Mouse (Mus musculus): ENCODE measurements around the gene Ppef1. TPM values are rescaled to one million over a fixed set of nuclear protein-coding genes. Genes with fewer than 3 reads are reported as not detected.

The Ppef1 gene
- polyA plus RNA-seq, 1 experiment, result not detected

GRCm38 (mm10) chrX:160590147-160590546 is 145.4 kb downstream of the Ppef1 start:
- DNase-seq, result no peak
- no peak overlapping the region for H3K4me3 ChIP-seq (ENCODE audit: control insufficient read depth, insufficient read depth, low read length)
- H3K27ac ChIP-seq (ENCODE audit: control insufficient read depth, insufficient read depth, low read length), result no peak overlapping the region
- no peak for TF ChIP-seq CTCF (IDR thresholded peaks at IDR 0.05; ENCODE audit: borderline replicate concordance, control insufficient read depth, extremely low read depth, insufficient read depth, low read length, poor library complexity)
- no peak for TF ChIP-seq POLR2A (IDR thresholded peaks at IDR 0.05; ENCODE audit: control insufficient read depth, extremely low read depth, insufficient read depth, low read length, poor library complexity)
- 97% methylated on average over 7 of the region's 7 CpGs for WGBS
- no peaks in the 10 kb centered on the region for H3K36me3 ChIP-seq (ENCODE audit: control insufficient read depth, insufficient read depth, low read length)
- H3K27me3 ChIP-seq (ENCODE audit: control insufficient read depth, insufficient read depth, low read length), result no peaks in the 10 kb centered on the region
- H3K4me1 ChIP-seq (replicated peaks; ENCODE audit: control insufficient read depth, insufficient read depth, low read length), result no peaks in the 10 kb centered on the region

- 96% methylated on average over 4 of the region's 4 CpGs for WGBS
- Histone ChIP-seq H3K4me1 (replicated peaks; ENCODE audit: control insufficient read depth, insufficient read depth, low read length) (no peaks in the 10 kb centered on the region), H3K36me3 (ENCODE audit: control insufficient read depth, insufficient read depth, low read length) (no peaks in the 10 kb centered on the region), H3K27ac (ENCODE audit: control insufficient read depth, insufficient read depth, low read length) (no peak overlapping the region), H3K4me3 (ENCODE audit: control insufficient read depth, insufficient read depth, low read length) (no peak overlapping the region), H3K27me3 (ENCODE audit: control insufficient read depth, insufficient read depth, low read length) (no peaks in the 10 kb centered on the region)
- TF ChIP-seq POLR2A (IDR thresholded peaks at IDR 0.05; ENCODE audit: control insufficient read depth, extremely low read depth, insufficient read depth, low read length, poor library complexity), result no peak
- no peak for TF ChIP-seq CTCF (IDR thresholded peaks at IDR 0.05; ENCODE audit: borderline replicate concordance, control insufficient read depth, extremely low read depth, insufficient read depth, low read length, poor library complexity)
- DNase-seq, result no peak
Observed at GRCm38 (mm10) chrX:160588523-160588922, 147.0 kb downstream of the Ppef1 start.

DNA sequence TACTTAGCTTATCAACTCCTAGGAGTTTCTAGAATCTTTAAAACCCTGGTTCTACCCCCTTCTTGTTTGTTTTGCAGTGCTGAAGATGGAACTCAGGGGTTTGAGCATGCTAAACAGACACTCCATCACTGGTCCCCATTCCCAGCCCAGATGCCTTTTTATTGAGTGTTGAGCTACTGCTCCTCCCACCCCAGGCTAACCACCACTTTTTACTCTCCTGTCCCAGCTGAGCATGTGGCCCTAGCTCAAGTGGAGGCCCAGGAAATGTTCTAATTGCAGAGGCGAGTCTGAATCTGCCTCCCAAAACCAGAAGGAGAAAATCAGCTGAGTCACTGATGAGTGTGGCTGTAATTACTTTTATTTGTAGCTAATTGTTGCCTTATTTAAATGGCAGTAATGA is 150.5 kb downstream of the Ppef1 start:
- H3K4me3 ChIP-seq (ENCODE audit: control insufficient read depth, insufficient read depth, low read length), result no peak overlapping the region
- H3K4me1 ChIP-seq (replicated peaks; ENCODE audit: control insufficient read depth, insufficient read depth, low read length), result no peaks in the 10 kb centered on the region
- TF ChIP-seq POLR2A (IDR thresholded peaks at IDR 0.05; ENCODE audit: control insufficient read depth, extremely low read depth, insufficient read depth, low read length, poor library complexity), result no peak
- TF ChIP-seq CTCF (IDR thresholded peaks at IDR 0.05; ENCODE audit: borderline replicate concordance, control insufficient read depth, extremely low read depth, insufficient read depth, low read length, poor library complexity), result no peak
- no peaks in the 10 kb centered on the region for H3K36me3 ChIP-seq (ENCODE audit: control insufficient read depth, insufficient read depth, low read length)
- 79% methylated on average over 1 of the region's 1 CpGs for WGBS
- no peak overlapping the region for H3K27ac ChIP-seq (ENCODE audit: control insufficient read depth, insufficient read depth, low read length)
- no peaks in the 10 kb centered on the region for H3K27me3 ChIP-seq (ENCODE audit: control insufficient read depth, insufficient read depth, low read length)
- DNase-seq, result no peak

- Histone ChIP-seq H3K27ac (ENCODE audit: control insufficient read depth, insufficient read depth, low read length) (no peak overlapping the region), H3K4me1 (replicated peaks; ENCODE audit: control insufficient read depth, insufficient read depth, low read length) (no peaks in the 10 kb centered on the region)
- 100% methylated on average over 4 of the region's 4 CpGs for WGBS
Observed at GRCm38 (mm10) chrX:160584148-160584838, 151.3 kb downstream of the Ppef1 start.

DNA sequence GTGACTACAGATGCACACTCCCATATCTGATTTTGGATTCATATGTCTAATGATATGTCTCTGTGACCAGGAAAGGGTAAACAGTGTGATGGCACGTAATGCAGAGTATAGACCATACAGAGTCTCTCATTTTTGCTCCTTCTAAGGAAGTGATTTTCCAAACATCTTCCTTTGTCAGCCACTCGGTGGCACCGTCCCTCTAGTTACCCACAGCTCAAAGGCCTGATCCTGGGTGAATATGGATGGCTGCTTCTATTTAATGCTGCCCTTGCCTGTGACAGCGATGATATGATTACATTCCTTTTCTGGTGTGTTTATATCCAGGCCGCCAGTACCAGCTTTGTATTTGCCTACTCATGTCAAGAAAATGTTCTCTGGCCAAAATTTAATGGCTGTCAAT is 152.0 kb downstream of the Ppef1 start:
- Histone ChIP-seq H3K27me3 (ENCODE audit: control insufficient read depth, insufficient read depth, low read length) (no peaks in the 10 kb centered on the region), H3K36me3 (ENCODE audit: control insufficient read depth, insufficient read depth, low read length) (no peaks in the 10 kb centered on the region), H3K4me1 (replicated peaks; ENCODE audit: control insufficient read depth, insufficient read depth, low read length) (no peaks in the 10 kb centered on the region), H3K4me3 (ENCODE audit: control insufficient read depth, insufficient read depth, low read length) (no peak overlapping the region), H3K27ac (ENCODE audit: control insufficient read depth, insufficient read depth, low read length) (no peak overlapping the region)
- 92% methylated on average over 5 of the region's 5 CpGs for WGBS
- DNase-seq, result no peak
- TF ChIP-seq CTCF (IDR thresholded peaks at IDR 0.05; ENCODE audit: borderline replicate concordance, control insufficient read depth, extremely low read depth, insufficient read depth, low read length, poor library complexity) (no peak), POLR2A (IDR thresholded peaks at IDR 0.05; ENCODE audit: control insufficient read depth, extremely low read depth, insufficient read depth, low read length, poor library complexity) (no peak)

More at GRCm38 (mm10) chrX:160584148-160584838, 151.3 kb downstream of the Ppef1 start:
- H3K4me3 ChIP-seq (ENCODE audit: control insufficient read depth, insufficient read depth, low read length), result no peak overlapping the region
- TF ChIP-seq CTCF (IDR thresholded peaks at IDR 0.05; ENCODE audit: borderline replicate concordance, control insufficient read depth, extremely low read depth, insufficient read depth, low read length, poor library complexity), result no peak
- TF ChIP-seq POLR2A (IDR thresholded peaks at IDR 0.05; ENCODE audit: control insufficient read depth, extremely low read depth, insufficient read depth, low read length, poor library complexity), result no peak
- DNase-seq, result no peak
- no peaks in the 10 kb centered on the region for H3K27me3 ChIP-seq (ENCODE audit: control insufficient read depth, insufficient read depth, low read length)
- H3K36me3 ChIP-seq (ENCODE audit: control insufficient read depth, insufficient read depth, low read length), result no peaks in the 10 kb centered on the region

Other genes starting within 250 kb of the Ppef1 start
- 16.4 and 17.0 TPM in 2 replicates for gene Phka2, start 233.6 kb downstream of the Ppef1 start, polyA plus RNA-seq (2012; rRNA removed)
- not detected in 2 replicates for gene Rs1, start 32.2 kb upstream of the Ppef1 start, polyA plus RNA-seq (2012; rRNA removed)
- 0.09 and 0.11 TPM in 2 replicates for gene Gja6, start 171.3 kb upstream of the Ppef1 start, polyA plus RNA-seq (2012; rRNA removed)

Measured in thymus, adult 2 months (tissue).